Mouse (Mus musculus): ENCODE measurements at regions not wholly inside any gene's neighbourhood (a gene's known extent, or its start where the extent isn't known, plus 50 kb on each side); places are given as distances from the start of the nearest gene placed in this dataset.

DNA sequence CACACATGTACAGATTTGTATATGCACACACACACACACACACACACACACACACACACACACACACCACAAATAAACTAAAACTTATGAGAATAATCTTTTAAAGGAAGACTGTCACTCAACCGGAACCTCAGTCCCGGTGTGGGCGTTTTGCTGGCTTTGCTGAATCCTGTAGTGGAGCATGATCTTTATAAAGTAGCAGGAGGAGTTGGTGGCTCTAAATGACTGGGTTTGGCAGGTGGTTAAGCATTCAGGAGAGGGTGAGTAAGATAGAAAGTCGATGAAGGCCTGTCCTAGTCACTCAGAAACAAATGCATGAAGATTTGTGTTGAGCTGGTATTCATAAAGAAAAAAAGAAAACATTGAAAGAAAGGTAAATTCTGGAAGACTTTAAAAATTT, 240.4 kb upstream of the Nmur2 start:
- Histone ChIP-seq H3K9me3 (no peaks in the 10 kb centered on the region), H3K9ac (no peak overlapping the region), H3K27me3 (no peaks in the 10 kb centered on the region), H3K27ac (no peak overlapping the region), H3K36me3 (no peaks in the 10 kb centered on the region), H3K4me3 (no peak overlapping the region), H3K4me1 (no peaks in the 10 kb centered on the region), H3K4me2 (no peak overlapping the region)
- WGBS = 78% methylated on average over 4 of the region's 4 CpGs
- ATAC-seq (ENCODE audit: insufficient number of reproducible peaks, insufficient read depth, low FRiP score, low TSS enrichment, low read depth) = no peak

GRCm38 (mm10) chr11:56280216-56280615, 239.4 kb upstream of the Nmur2 start:
- no peak overlapping the region for H3K27ac ChIP-seq
- no peaks in the 10 kb centered on the region for H3K27me3 ChIP-seq
- no peak for ATAC-seq (ENCODE audit: insufficient number of reproducible peaks, insufficient read depth, low FRiP score, low TSS enrichment, low read depth)
- H3K4me2 ChIP-seq = no peak overlapping the region
- H3K4me1 ChIP-seq = no peaks in the 10 kb centered on the region
- H3K9me3 ChIP-seq = no peaks in the 10 kb centered on the region
- no peaks in the 10 kb centered on the region for H3K36me3 ChIP-seq
- 44% methylated on average over 2 of the region's 2 CpGs for WGBS
- H3K9ac ChIP-seq = no peak overlapping the region
- H3K4me3 ChIP-seq = no peak overlapping the region

- 28% methylated on average over 3 of the region's 3 CpGs for WGBS
- Histone ChIP-seq H3K4me2 (no peak overlapping the region), H3K9me3 (no peaks in the 10 kb centered on the region), H3K36me3 (no peaks in the 10 kb centered on the region), H3K4me1 (no peaks in the 10 kb centered on the region), H3K27ac (no peak overlapping the region), H3K9ac (no peak overlapping the region), H3K27me3 (no peaks in the 10 kb centered on the region), H3K4me3 (no peak overlapping the region)
- ATAC-seq (ENCODE audit: insufficient number of reproducible peaks, insufficient read depth, low FRiP score, low TSS enrichment, low read depth) = no peak
These were observed 229.2 kb upstream of the Nmur2 start for GRCm38 (mm10) chr11:56269915-56270493.

DNA sequence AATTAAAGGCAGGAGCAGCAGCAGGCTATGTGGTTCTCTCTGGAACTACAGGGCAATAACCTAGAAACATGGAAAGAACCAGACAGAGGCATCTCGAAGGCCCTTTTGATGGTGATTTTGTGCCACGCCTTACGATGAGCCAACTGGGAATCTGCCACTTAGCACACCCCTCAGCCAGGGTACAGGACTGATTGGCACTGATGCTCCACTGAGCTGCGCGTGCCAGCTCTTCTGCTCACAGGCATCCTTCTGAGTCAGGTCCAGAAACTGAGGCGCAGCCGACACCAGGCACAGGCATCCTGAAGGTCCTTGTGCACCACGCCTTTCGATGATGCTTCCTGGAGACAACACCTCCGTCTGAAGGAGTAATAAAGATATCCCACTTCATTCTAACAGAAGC, 221.9 kb upstream of the Nmur2 start:
- WGBS = 94% methylated on average over 10 of the region's 10 CpGs
- H3K4me3 ChIP-seq = no peak overlapping the region
- no peak for ATAC-seq (ENCODE audit: insufficient number of reproducible peaks, insufficient read depth, low FRiP score, low TSS enrichment, low read depth)
- no peak overlapping the region for H3K4me2 ChIP-seq
- H3K4me1 ChIP-seq = no peaks in the 10 kb centered on the region
- H3K27me3 ChIP-seq = no peaks in the 10 kb centered on the region
- H3K9me3 ChIP-seq = no peaks in the 10 kb centered on the region
- no peak overlapping the region for H3K9ac ChIP-seq
- H3K36me3 ChIP-seq = no peaks in the 10 kb centered on the region
- no peak overlapping the region for H3K27ac ChIP-seq

DNA sequence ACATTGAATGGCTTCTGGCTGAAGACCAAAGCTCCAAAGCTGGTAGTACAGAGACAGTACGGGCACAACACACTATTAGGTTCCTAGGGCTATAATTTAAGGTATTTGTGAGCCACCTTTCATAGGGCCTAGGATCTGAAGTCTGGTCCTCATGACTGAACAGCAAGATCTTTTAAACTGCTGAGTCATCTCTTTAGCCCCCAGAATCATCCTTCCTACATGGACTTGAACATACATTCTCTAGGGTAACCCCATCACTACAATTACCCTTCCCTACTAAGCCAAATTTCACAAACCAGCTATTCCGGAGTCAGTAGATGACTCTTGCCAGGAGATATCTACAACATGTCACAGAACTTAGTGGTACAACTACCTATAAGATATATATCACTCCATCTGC, 215.5 kb upstream of the Nmur2 start:
- no peak for ATAC-seq (ENCODE audit: insufficient number of reproducible peaks, insufficient read depth, low FRiP score, low TSS enrichment, low read depth)
- H3K9me3 ChIP-seq = no peaks in the 10 kb centered on the region
- no peak overlapping the region for H3K27ac ChIP-seq
- no peak overlapping the region for H3K9ac ChIP-seq
- H3K36me3 ChIP-seq = no peaks in the 10 kb centered on the region
- WGBS = 86% methylated on average over 2 of the region's 2 CpGs
- no peaks in the 10 kb centered on the region for H3K27me3 ChIP-seq
- no peaks in the 10 kb centered on the region for H3K4me1 ChIP-seq
- H3K4me2 ChIP-seq = no peak overlapping the region
- no peak overlapping the region for H3K4me3 ChIP-seq

DNA sequence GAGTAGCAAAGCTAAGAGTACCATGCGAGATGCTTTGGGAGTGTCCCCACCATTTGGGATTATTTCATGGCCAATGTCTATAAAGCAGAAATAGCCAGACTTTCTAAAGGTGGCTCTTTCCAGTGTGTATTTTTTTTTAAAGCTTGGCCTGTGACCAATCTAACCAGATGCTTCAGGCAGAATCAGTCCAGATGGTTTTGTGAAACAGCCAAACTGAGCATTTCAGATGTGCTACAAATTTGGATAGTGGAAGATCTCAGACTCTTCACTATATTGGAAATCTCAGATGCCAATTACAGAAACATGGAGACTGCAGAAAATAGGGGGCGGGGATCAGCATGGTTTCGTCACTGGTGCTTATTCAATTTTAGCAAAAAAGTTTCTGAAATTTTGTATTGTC, 213.6 kb upstream of the Nmur2 start:
- ATAC-seq (ENCODE audit: insufficient number of reproducible peaks, insufficient read depth, low FRiP score, low TSS enrichment, low read depth) = no peak

DNA sequence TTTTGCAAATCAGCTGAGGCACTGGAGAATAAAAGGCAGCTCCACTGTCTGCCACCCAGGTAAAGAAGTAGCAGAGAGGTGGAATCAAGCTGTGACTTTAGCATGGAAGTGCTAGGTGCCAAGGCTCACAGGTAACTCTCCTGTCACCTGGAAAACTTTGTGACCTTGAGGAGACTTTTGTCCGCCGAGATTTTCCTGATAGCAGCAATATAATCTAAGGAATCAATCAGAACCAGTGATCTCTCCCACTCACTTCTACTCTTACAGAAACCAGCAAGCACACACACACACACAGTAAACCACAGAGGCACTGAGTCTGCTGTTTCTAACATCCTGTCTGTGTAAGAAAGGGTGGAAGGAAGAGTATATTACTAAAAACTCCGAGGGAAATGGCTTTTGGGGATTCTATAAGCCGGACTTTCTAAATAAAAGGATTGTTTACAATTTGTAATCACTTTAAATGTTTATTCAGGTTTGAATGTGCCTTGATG, 206.6 kb upstream of the Nmur2 start:
- Histone ChIP-seq H3K9me3 (no peaks in the 10 kb centered on the region), H3K4me2 (no peak overlapping the region), H3K4me1 (peaks cover 4% of the 10 kb centered on the region; the same call in 1 of the 2 replicates), H3K4me3 (no peak overlapping the region), H3K9ac (no peak overlapping the region), H3K36me3 (no peaks in the 10 kb centered on the region), H3K27ac (no peak overlapping the region), H3K27me3 (no peaks in the 10 kb centered on the region)
- ATAC-seq (ENCODE audit: insufficient number of reproducible peaks, insufficient read depth, low FRiP score, low TSS enrichment, low read depth) = no peak
- WGBS = 34% methylated on average over 4 of the region's 4 CpGs

More for the DNA sequence above, 213.6 kb upstream of the Nmur2 start:
- no peak overlapping the region for H3K9ac ChIP-seq
- no peaks in the 10 kb centered on the region for H3K4me1 ChIP-seq
- 82% methylated on average over 3 of the region's 3 CpGs for WGBS
- no peak overlapping the region for H3K4me3 ChIP-seq
- H3K27me3 ChIP-seq = no peaks in the 10 kb centered on the region
- H3K36me3 ChIP-seq = no peaks in the 10 kb centered on the region
- H3K9me3 ChIP-seq = no peaks in the 10 kb centered on the region
- no peak overlapping the region for H3K27ac ChIP-seq
- no peak overlapping the region for H3K4me2 ChIP-seq

DNA sequence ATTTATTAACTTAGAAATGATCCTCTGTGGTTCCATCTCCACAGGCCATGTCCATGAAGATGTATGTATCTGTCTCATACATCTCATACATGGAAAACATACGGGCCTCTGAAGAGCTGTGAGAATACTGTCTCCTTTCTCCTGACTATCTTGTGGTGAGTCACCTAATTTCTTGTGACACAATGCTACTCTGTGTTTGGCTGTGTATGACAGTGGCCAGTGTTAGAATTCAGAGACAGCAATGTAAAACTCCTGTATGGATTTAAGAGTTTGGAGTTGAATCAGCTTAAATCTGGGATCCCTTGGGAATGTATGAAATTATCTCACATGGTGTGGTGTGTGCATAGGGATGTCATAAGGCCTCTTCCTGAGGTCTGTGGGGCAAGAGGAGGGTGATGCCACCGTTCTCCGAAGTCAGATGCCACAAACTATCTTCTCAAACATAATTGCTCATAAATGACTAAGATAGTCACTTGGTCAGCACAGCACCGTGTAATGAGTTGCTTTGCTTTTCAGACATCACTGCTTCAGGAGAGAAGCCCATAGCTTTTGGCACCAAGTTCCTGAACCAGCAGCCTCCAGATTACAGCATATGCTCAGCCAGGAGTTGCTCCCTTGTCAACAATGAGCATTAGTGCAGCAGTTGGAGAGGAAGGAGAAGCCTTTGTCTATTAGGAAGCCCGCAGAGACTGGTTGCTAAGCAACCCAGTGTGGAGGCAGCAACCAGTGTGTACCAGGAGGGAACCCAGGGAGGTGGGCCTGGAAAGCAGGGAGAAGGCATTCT, 205.9 kb upstream of the Nmur2 start:
- WGBS = 46% methylated on average over 5 of the region's 5 CpGs
- no peak for ATAC-seq (ENCODE audit: insufficient number of reproducible peaks, insufficient read depth, low FRiP score, low TSS enrichment, low read depth)

GRCm38 (mm10) chr11:56244951-56245350, 204.1 kb upstream of the Nmur2 start:
- no peak overlapping the region for H3K27ac ChIP-seq
- 81% methylated on average over 2 of the region's 2 CpGs for WGBS
- ATAC-seq (ENCODE audit: insufficient number of reproducible peaks, insufficient read depth, low FRiP score, low TSS enrichment, low read depth) = no peak

More for the DNA sequence above, 205.9 kb upstream of the Nmur2 start:
- H3K9me3 ChIP-seq = no peaks in the 10 kb centered on the region
- H3K9ac ChIP-seq = no peak overlapping the region
- H3K36me3 ChIP-seq = no peaks in the 10 kb centered on the region
- no peaks in the 10 kb centered on the region for H3K27me3 ChIP-seq
- no peak overlapping the region for H3K4me3 ChIP-seq
- H3K4me1 ChIP-seq = peaks cover 4% of the 10 kb centered on the region; the same call in 1 of the 2 replicates
- H3K4me2 ChIP-seq = no peak overlapping the region
- H3K27ac ChIP-seq = no peak overlapping the region

DNA sequence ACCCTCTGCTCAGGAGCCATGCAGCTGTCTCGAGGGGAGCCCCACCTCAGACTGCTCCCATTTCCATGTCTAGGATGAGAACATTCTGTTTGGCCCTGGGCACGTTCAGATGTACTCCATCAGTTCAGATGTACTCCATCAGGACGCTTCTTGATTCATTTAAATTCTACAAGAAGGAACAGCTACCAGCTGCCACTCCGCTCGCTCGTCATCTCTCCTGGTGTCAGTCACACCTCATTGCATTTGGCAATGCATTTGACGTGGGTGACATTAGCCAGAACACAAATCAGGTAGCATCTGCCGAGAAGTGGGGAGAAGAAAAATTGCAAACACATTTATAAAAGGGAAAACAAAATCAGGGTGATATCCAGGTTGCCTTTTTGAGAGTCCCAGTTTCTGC, 202.6 kb upstream of the Nmur2 start:
- WGBS = 77% methylated on average over 8 of the region's 8 CpGs
- Histone ChIP-seq H3K4me3 (no peak overlapping the region), H3K4me2 (no peak overlapping the region), H3K4me1 (peaks cover 4% of the 10 kb centered on the region; the same call in 1 of the 2 replicates), H3K27me3 (no peaks in the 10 kb centered on the region), H3K9me3 (no peaks in the 10 kb centered on the region), H3K9ac (no peak overlapping the region), H3K27ac (no peak overlapping the region), H3K36me3 (no peaks in the 10 kb centered on the region)
- ATAC-seq (ENCODE audit: insufficient number of reproducible peaks, insufficient read depth, low FRiP score, low TSS enrichment, low read depth) = no peak

More at GRCm38 (mm10) chr11:56244951-56245350, 204.1 kb upstream of the Nmur2 start:
- Histone ChIP-seq H3K4me2 (no peak overlapping the region), H3K9me3 (no peaks in the 10 kb centered on the region), H3K36me3 (no peaks in the 10 kb centered on the region), H3K27me3 (no peaks in the 10 kb centered on the region), H3K9ac (no peak overlapping the region), H3K4me1 (peaks cover 4% of the 10 kb centered on the region; the same call in 1 of the 2 replicates), H3K4me3 (no peak overlapping the region)

GRCm38 (mm10) chr11:56238745-56239144, 197.9 kb upstream of the Nmur2 start:
- no peaks in the 10 kb centered on the region for H3K27me3 ChIP-seq
- H3K9ac ChIP-seq = no peak overlapping the region
- H3K4me3 ChIP-seq = no peak overlapping the region
- WGBS = 63% methylated on average over 4 of the region's 4 CpGs
- H3K9me3 ChIP-seq = no peaks in the 10 kb centered on the region
- no peaks in the 10 kb centered on the region for H3K4me1 ChIP-seq
- H3K4me2 ChIP-seq = no peak overlapping the region
- H3K27ac ChIP-seq = no peak overlapping the region
- H3K36me3 ChIP-seq = no peaks in the 10 kb centered on the region
- no peak for ATAC-seq (ENCODE audit: insufficient number of reproducible peaks, insufficient read depth, low FRiP score, low TSS enrichment, low read depth)

DNA sequence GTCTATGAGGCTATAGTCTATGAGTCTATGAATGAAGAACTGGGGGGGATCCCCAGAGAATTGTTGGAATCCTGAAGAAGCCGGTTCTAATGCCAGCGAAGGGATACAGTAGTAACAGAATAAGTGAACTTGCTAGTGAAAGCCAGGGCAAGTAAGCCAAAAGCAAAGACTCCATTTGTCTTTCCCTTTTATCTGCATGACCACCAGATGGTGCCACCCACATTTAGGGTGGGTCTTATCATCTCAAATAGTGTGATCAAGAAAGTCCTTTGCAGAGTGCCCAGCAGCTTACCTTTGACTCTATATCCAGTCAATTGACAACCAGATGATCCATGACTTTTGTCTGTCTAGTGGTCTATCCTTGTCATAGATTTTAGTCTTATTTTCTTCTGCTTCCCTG, 184.2 kb upstream of the Nmur2 start:
- ATAC-seq (ENCODE audit: insufficient number of reproducible peaks, insufficient read depth, low FRiP score, low TSS enrichment, low read depth) = no peak
- Histone ChIP-seq H3K9ac (no peak overlapping the region), H3K27ac (no peak overlapping the region), H3K4me3 (no peak overlapping the region), H3K9me3 (no peaks in the 10 kb centered on the region), H3K36me3 (no peaks in the 10 kb centered on the region), H3K4me1 (no peaks in the 10 kb centered on the region), H3K27me3 (no peaks in the 10 kb centered on the region), H3K4me2 (no peak overlapping the region)
- WGBS = 81% methylated on average over 2 of the region's 2 CpGs
